Mouse (Mus musculus): ENCODE measurements around the gene Pdlim5.

Pdlim5 gene

DNA sequence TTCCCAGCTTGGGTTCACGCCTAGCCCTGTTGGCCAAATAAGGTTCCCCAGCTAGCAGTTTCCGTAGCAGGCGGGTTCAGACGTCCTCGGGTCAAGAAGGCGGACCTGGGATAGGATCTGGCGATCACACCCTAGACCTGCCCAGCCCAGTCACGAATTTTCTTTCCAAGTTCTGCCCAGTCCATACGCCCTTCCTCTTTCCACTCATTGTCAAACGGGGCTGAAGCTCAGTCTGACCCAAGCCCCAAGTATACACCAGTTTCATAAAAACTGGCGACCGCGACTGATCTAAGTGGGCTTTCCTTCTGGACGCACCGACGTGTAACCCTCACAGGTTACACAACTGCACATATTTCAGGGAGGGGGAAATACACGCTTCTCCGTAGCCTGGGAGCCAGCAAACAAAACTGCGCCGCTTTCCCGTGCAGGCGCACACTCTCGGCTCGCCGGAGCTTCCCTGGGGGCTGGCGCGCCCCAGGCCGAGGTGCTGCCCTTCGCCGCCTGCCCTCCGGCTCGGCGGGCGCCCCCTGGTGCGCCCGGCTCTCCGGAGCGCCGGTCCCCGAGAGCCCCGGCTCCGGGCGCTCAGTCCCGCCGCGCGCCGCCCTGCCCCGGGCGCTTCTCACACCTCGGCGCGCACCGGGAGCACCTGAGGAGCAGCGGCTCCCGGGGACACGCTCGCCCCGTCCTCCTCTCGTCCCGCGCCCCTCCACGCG is 544 bp downstream of the Pdlim5 start:
- DNase-seq (ENCODE audit: extremely low read depth, low read depth, low spot score) = no peak

DNA sequence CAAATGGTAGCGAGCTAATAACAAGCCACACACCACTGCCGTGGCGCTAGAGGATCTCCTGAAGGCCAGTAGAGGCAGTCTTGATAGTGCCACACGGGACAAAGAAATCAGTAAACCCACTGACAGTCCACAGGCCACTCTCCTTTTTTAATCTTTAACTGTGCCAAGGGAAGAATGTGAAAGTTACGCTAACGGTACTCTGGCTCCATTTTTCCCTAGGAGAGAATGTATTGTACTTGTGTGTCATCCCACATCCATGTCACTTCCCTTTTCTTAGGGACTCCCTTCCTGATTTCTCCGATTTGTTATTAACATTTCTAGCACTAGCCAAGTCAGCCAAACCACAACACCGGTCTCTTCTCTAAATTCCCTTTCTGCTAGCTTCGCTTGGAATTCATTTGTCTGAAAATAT is 1.5 kb downstream of the Pdlim5 start:
- no peak for DNase-seq (ENCODE audit: extremely low read depth, low read depth, low spot score)

DNA sequence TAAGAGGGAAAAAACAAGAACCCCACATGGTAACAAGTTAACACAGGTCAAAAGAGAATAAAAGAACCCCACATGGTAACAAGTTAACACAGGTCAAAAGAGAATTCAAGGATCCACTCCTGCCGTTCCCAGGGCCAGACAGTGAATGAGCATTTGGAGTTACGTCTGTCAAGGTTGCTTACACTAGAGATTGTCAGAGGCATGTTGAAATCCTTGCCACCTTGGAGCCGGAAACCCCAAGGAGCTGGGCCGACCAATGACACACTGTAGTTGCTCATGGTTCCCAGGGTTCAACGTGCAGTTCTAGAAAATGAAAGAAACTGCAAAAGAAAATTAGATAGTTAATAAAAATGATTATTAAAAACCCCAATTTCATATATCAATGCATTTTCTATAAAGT is 4.0 kb downstream of the Pdlim5 start:
- DNase-seq (ENCODE audit: extremely low read depth, low read depth, low spot score) = no peak

DNA sequence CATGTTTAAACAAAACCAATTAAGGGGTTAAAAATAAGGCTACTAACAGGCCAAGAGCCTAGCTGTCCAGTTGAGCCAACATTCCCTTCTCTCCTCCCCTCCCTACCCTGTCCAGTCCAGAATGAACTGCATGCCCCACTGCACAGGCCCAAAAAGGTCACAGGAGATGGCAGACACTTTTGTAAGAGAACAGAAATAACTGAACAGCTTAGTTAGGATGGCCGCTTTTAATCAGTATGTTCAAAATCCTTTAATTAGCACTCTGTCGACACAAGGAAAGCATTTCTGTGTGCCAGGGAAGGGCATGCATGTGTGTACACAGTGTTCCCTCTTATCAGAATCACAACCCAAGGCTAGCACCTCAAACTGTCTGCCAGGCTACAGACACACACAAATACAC is 5.2 kb downstream of the Pdlim5 start:
- no peak for DNase-seq (ENCODE audit: extremely low read depth, low read depth, low spot score)

DNA sequence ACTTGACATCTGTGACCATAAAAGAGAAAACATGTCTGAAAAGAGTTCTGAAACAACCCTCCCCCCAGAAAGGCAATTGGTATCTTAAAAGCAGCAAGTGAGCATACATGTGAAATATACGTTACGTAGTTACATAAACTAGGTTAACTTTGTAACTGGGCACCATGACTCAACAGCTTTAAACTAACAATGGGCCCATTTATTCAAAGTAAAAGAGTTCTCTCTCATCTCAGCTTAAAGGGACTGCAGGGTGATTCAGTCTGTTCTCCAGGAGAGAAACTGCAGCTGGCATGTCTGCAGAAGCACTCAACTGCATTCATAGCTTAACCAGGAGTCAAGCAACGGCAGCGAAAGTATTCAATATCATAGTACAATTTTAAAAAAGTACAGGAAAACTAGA is 7.3 kb downstream of the Pdlim5 start:
- DNase-seq (ENCODE audit: extremely low read depth, low read depth, low spot score) = no peak

DNA sequence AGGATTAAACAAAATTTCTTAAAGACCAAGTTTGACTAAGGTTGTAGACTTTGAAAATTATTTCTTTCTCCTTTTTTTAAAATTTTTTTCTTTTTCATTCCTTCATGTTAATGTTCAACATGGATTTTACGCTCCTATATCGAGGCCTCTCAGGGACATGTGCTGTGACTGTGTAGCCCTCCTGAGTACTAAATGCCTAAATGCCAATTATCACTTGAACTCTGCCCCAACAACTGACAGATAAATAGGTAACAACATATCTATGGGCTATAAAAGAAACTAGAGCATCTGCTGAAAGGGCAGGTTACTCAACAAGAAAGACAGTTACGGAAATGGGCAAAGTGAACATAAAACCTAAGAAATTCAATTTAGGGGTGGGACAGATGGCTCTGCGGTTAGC is 9.0 kb downstream of the Pdlim5 start:
- no peak for DNase-seq (ENCODE audit: extremely low read depth, low read depth, low spot score)

DNA sequence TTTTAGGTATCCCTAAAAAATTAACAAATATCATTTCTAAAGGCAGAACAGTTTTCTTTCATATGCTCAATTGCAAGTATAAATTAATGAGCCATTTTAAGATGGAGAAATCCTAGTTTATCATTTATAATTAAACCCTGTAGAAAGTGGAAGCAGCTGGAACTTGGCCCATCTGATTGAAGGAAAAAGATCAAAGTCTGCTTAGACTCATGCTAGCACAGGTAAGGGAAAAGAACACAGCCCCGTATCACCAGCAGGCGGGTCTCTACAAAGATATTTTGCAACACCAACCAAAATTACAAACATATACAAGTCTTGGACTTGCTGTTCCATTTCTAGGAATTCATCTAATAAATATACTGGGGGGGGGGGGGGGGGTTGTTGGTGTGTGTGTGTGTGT is 9.8 kb downstream of the Pdlim5 start:
- DNase-seq (ENCODE audit: extremely low read depth, low read depth, low spot score) = no peak

DNA sequence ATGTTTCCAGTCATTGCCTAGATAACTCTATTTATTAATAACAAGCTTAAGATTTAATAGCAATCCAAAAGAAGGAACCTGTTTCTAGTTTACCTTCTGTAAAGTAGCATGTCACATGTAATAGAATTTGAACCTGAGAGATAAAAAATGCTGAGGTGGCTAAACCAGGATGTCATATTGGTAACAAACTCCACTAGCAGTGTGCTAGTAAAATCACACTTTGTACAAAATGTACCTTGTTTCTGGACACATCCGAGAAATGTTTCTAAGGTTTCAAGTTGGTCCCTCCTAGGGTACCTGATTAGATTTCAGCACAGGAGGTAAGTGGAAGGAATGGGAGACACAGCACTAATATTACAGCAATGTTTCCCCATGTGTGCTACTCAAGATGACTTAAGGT is 18.9 kb downstream of the Pdlim5 start:
- no peak for DNase-seq (ENCODE audit: extremely low read depth, low read depth, low spot score)

DNA sequence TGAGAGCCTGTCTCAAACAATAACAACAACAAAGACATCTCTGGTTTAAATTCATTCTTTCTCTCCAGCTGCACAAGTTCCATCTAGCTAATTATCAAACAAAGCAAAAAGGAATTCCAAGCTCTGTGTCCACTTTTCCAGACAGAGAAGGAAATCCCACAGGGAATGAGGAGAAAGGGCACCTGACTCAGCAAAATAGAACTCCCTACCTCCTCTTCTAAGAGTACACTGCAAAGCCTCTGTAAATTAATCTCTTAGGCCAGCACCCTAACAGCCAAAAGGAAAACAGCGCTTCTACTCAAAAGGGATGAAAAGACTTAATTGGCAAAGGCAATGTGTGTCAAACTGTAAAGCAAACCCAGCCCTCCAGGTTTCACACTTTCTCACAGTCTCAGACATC is 20.4 kb downstream of the Pdlim5 start:
- DNase-seq (ENCODE audit: extremely low read depth, low read depth, low spot score) = no peak

DNA sequence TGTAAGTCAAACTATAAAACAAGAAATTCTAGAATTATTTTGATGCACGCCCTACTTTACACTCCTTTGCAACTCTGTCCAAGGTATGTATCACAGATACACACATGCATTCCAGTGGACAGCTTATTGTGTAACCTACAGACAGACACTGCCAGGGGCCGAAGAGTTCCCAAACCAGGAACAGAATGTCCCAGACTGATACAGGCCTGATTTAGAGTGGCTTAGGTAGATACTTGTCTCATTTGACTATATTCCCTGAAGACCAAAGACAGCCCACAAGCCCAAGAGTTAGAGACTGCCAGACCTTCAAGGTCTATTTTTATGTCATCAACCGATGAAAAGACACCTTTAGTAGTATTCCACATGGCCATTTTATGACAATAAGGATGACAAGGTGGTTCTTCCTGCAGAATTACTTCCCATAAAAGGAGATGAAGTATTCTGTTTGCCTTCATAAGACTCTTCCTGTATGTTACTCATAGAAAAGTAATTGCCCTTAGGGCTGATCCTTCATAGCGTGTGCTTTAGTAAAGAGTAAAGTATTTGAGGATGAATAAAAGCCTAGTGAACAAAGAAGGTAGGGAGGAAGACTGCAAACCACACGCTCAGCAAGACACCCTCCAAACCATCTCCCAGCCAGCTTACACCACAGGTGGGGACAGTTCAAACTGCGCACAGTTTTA is 22.9 kb downstream of the Pdlim5 start:
- peak; percentile 89 for DNase-seq (ENCODE audit: extremely low read depth, low read depth, low spot score)

DNA sequence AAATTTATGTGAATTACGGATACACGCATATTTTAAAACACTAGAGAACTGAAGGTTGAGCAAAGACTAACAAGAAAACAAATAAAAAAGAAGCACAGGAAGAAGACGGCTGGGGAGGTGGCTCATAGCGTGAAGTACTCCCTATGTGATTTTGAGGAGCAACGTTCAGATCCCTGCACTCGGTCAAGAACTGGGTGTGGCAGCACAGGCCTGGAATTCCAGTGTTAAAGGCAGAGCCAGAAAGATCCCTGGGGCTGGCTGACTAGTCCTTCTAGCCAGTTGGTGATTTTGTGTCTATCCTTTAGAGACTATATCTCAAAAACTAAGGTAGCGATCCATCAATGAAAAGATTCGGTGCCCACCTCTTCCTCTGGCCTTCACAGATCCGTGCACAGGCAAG is 27.1 kb downstream of the Pdlim5 start:
- no peak for DNase-seq (ENCODE audit: extremely low read depth, low read depth, low spot score)

DNA sequence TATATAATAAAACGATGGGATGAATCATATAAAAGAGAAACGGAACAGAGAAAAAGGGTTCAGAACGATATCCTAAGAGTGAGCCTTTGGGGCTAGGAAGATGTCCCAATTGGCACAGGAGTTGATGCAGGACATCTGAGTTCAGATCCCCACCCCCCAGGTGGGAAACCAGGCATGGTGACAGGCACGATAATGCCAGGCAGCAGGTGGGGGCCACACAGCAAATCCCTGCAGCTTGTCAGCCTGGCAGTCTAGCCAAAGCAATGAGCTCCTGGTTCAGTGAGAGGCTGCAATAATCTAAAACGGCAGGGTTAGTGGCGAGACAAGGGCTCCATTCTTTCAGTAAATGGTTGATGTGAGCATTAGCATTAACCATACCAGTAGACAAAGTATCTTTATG is 33.4 kb downstream of the Pdlim5 start:
- no peak for DNase-seq (ENCODE audit: extremely low read depth, low read depth, low spot score)

DNA sequence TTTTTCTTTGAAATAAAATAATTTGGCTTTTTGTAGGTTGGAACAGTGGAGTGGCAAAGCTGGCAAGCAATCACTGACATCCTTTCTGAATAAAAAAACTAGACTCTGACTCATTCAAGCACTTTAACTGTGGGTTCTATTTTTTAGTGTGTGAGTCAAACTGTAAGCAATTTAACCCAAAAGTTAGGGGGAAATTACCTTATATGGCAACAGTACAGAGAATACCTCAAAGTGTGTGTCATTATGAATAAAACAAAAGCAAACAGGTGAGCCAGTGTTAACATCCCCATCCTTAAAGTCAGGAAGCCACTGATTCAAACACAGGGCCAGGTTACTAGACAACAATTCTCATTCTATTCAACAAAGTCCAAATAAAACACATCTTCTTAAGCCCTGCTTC is 36.5 kb downstream of the Pdlim5 start:
- no peak for DNase-seq (ENCODE audit: extremely low read depth, low read depth, low spot score)

DNA sequence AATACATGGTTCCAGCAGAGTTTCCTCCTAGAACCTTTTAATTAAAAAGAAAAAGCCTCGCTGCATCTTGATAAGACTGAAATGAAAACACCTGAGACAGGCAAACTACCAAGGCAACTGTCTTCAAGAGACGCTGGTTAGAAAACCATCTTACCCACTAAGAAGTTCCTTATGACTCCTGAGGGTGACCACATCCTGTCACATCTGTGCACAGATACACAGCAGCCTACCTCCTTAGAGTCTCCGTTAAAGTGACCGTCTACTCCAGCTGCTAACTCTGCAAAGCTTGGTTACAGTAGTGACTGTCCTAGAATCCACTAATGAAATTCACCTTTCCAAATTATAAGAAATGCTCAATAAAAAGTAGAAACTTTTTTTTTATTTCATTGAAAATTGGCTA is 38.8 kb downstream of the Pdlim5 start:
- DNase-seq (ENCODE audit: extremely low read depth, low read depth, low spot score) = no peak

DNA sequence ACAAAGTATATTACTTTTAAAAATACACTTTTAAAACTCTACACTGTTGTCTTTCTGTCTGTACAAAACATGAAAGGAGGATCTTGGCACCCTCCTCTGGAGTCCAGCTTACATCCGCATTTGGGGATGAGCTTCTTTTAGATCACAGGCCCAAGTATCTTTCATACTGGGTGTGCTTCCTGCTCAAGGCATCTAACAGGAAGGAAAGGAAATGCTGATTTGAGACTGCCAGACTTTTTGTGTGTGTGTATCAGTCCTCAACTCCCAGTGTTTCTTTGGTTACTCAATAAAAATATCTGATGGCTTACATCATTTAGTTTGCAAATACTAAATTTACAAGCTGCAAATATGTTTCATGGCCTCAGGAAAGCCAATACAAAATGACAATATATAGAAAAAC is 42.3 kb downstream of the Pdlim5 start:
- DNase-seq (ENCODE audit: extremely low read depth, low read depth, low spot score) = no peak

DNA sequence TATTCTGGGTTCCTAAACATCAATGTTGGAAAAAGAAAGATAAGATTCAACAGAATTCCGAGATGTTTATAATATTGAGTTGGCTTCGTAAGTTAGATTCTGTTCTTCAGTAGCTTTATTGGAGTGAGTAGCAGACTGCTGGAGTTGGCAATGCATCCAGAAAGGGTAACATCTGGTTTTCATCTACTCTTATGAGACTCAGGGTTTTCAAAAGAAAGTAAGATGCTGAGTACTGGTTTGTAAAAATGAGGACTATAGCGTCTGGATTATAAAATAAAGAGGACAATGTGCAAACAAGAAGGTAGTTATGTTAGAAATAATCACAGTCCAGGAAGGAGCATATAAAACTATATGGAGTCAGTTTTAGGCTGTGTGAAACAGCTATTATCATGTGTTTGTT is 45.0 kb downstream of the Pdlim5 start:
- DNase-seq (ENCODE audit: extremely low read depth, low read depth, low spot score) = no peak

DNA sequence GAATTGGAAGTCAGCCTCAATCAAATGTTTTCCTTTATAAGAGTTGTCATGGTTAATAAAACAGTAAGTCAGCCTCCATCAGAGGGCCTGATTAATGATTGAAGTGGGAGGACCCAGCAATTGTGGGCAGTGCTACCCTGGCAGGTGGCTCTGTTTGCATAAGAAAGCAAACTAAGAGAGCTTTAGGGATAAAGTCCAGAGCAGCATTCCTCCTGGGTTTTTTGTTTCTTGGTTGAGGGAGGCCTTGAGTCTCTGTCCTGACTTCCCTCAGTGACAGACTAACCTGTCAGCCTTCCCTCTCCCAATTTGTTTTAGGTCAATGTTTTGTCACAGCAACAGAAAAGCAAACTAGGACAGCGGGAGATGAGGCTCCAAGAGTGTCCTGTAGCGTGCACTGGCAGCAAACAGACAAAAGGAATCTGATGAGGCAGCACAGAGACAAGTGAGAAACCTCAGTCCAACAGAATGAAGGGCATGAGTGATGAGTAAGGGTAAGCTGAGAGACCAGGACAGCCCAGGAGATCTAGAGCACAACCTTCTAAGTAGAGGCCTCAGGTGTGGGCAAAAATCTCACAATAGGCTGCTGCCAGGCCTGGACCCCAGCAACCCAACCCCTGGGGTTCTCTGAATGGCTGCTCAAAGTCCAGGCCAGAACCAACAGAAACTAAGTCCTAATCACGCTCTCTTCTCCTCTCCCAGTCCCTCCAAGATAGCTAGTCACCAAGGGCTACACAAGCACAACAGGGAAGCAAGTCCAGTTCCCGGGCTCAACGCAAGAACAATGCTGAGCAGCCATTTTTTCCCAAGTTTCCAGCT is 46.5 kb downstream of the Pdlim5 start:
- no peak for DNase-seq (ENCODE audit: extremely low read depth, low read depth, low spot score)

DNA sequence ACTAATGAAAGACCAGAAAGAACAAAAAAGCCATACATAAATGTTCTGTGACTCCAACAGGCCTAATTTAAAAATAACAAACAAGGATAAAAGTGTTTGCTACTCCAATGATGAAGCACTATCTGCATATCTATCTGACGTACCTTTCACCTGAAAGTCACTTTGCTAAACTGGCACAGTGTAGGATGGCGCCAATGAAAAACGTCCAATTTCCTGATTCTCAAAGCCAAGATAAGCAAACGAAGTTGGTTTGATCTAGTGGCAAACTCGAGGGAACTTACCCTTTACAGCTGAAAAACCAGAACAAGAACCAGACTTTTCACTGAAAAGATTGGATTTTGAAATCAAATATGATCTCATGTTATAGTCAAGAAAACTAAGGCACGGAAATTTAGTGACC is 49.2 kb downstream of the Pdlim5 start:
- DNase-seq (ENCODE audit: extremely low read depth, low read depth, low spot score) = peak; percentile 74

DNA sequence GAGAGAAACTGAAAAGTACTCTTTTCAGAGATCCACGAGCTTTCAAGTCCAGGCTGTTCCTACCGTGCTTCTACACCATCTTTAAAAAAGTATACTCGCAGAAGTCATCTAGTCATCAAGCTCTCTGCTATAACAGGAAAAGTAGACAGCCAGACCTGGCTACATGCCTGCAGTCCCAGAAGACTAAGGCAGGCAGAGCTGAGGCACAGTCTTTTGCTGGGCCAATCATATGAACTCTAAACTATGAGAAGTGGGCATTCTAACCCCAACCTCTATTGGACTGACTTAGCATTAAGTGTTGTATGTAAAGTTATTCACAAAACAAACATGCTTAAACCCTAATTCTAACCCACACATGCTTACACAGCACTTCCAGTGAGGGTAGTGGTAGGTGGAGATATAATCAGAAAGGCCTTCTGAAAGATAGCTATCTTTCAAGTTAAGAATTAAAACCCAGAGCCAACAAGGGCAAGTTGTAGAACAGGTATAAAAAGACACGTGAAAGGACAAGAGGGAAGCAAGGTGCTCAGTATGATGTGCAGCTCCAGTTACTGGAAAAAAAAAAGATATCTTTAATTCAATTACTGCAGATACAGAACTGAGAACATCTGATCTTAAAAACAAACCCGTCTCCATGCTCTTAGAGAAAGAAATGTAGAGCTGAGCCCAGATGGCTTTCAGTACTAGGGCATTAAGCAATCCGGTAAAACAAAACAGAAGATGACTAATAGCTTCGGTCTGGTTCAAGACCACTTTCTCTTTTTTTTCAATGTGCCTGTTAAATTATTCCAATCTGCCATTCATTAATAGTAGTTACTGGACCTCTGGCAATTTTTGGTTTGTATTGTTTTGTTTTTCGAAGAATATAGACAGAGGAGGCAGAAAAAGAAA is 50.0 kb downstream of the Pdlim5 start:
- peak; percentile 63 for DNase-seq (ENCODE audit: extremely low read depth, low read depth, low spot score)

DNA sequence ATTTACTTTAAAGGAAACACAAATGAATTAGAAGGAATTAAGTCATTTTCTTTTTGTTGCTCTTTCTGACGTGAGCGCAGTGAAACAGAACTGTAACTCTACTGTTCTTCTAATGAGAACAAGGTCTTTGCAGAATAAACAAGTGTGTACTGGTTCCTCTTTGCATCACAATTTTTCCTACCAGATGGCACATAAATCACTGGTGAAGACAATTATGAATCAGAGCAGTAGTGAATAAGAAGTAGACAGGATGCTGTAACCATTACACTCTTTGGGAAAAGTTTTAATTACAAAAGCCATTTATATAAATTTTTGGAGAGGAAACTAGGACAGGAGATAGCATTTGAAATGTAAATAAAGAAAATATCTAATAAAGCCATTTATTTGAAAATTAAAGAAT is 51.7 kb downstream of the Pdlim5 start:
- DNase-seq (ENCODE audit: extremely low read depth, low read depth, low spot score) = no peak

DNA sequence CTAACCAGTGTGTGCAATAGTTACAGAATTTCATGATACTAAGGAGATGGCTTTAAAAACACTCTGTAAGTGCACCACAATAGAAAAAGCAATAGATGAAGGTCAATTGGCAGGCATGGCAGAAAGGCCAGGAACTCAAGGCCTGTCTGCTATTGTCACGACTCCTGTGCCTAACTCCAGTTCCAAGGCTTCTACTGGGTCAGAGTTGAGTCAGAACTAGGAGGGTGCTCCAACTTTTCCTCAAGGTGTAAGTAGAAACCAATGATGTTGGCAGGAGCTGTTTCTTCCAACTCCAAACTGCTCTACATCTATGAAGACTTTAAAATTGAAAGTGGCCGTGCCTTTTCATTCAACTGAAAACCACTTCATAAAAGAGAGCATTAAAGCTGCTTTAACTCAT is 54.8 kb downstream of the Pdlim5 start:
- DNase-seq (ENCODE audit: extremely low read depth, low read depth, low spot score) = no peak
